Mouse (Mus musculus) liver, adult 2 months (tissue): ENCODE data around the gene Prdm12. TPM values are rescaled to one million over a fixed set of nuclear protein-coding genes. Genes with fewer than 3 reads are reported as not detected.

ENCODE experiments used
- DNase-seq: peaks from one replicate; pipeline ENCODE4 v3.0.0-alpha.2; 2011; ENCODE audit warnings: low read depth, low spot score; ENCODE audit errors: extremely low read depth
- H3K27ac ChIP-seq: fragments of 200-500 bp; replicated peaks from 2 replicates; pipeline ENCODE4 v1.5.1; 2012; ENCODE audit warnings: low read depth, mild to moderate bottlenecking, control low read depth, inconsistent platforms, low read length; ENCODE audit not compliant: insufficient read depth
- H3K27me3 ChIP-seq: fragments of 200-500 bp; 2 replicates; pipeline ENCODE4 v1.6.1; 2012; ENCODE audit warnings: mild to moderate bottlenecking, moderate library complexity, low read length, inconsistent platforms; ENCODE audit not compliant: control insufficient read depth, insufficient read depth
- H3K36me3 ChIP-seq: fragments of 200-500 bp; 2 replicates; pipeline ENCODE4 v1.6.1; 2012; ENCODE audit warnings: low read length, inconsistent platforms; ENCODE audit not compliant: control insufficient read depth, insufficient read depth
- H3K4me1 ChIP-seq: fragments of 200-500 bp; 2 replicates; pipeline ENCODE4 v1.6.1; 2011; ENCODE audit warnings: low read length; ENCODE audit not compliant: control insufficient read depth, insufficient read depth
- H3K4me3 ChIP-seq: fragments of 200-500 bp; 2 replicates; pipeline ENCODE4 v1.5.1; 2011; ENCODE audit warnings: low read depth, mild to moderate bottlenecking, control low read depth, low read length, moderate library complexity; ENCODE audit not compliant: insufficient read depth
- H3K79me2 ChIP-seq: fragments of 200-500 bp; 2 replicates; pipeline ENCODE4 v1.6.1; 2012; ENCODE audit warnings: inconsistent platforms, mild to moderate bottlenecking, low read length, moderate library complexity; ENCODE audit not compliant: control insufficient read depth, insufficient read depth
- H3K9ac ChIP-seq: fragments of 200-500 bp; 2 replicates; pipeline ENCODE4 v1.6.1; 2012; ENCODE audit warnings: low read depth, mild to moderate bottlenecking, control low read depth, inconsistent platforms, low read length
- CTCF ChIP-seq: fragments of 200-500 bp; IDR thresholded peaks from 2 replicates; pipeline ENCODE4 v1.5.1; 2011; ENCODE audit warnings: low read depth, low read length, control low read depth
- POLR2A ChIP-seq: fragments of 200-500 bp; IDR thresholded peaks from 2 replicates; pipeline ENCODE4 v1.6.1; 2011; ENCODE audit warnings: low read length, control low read depth; ENCODE audit not compliant: insufficient read depth; ENCODE audit errors: extremely low read depth
- WGBS: fragments of 180-500 bp; shearing (Covaris S2); methylation state at CpG from one replicate; pipeline ENCODE4 v1.1.7; 2018; 5-methylcytosine and 5-hydroxymethylcytosine counted together
- polyA plus RNA-seq: library from polyadenylated mRNA; depleted of rRNA; stranded (reverse); fragments of >200 nt; gene quantifications from 2 replicates; pipeline ENCODE4 v1.2.3, GENCODE M21; 2012
- total RNA-seq: library from RNA; depleted of rRNA; stranded (reverse); fragments of >200 nt; gene quantifications from 2 replicates; pipeline ENCODE4 v1.2.3, GENCODE M21; 2014

Gene Prdm12
- total and polyA plus RNA-seq, 2 experiments: not detected

DNA sequence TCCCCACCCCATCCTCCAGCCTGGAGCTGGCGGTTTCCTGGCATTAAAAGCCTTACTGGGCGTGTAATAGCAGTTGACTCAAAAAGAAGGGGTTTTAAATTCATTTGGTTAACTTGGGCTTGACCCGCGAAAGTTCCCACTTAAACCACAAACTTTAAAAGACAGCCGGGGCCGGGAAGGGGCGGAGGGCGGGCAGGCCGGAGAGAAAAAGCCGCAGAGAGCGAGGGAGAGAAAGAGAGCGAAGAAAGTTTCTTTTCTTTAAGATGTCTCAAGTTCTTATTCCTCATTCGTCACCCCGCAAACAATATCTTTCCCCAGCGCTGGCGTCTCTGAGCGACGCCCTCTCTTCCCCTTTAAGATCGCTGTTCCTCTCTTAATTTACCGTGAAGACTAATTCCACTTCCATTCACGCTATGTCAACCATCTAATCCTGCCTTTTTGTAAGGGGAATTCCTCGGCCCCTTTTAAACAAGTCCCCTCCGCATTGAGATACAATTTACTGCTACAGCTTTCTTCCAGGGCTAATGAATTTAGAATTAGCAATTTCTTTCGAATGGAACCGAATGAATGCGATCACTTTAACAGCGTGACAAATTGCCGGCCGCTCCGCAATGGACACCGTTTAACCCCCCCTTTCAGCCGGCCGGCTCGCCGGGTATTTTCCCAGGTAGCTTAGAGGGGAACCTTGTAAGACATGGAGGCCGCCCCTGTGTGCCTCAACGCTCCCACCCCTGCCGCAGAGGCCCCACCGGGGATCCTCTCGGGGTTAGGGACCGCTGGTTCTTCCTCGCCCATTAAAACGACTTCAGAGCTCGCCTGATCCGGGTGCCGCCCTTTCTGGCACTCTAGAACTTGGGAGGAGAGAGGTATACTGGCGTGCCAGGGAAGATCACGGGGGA lies 1.0 kb downstream of the Prdm12 start:
- no peak overlapping the region for H3K9ac ChIP-seq
- H3K4me3 ChIP-seq: peak overlapping the region; percentile 45; the same call in 1 of the 2 replicates
- H3K36me3 ChIP-seq: no peaks in the 10 kb centered on the region
- peak; percentile 40 for DNase-seq
- 3% methylated on average over 48 of the region's 48 CpGs for WGBS
- no peak overlapping the region for H3K27ac ChIP-seq
- H3K79me2 ChIP-seq: no peaks in the 10 kb centered on the region
- no peak for TF ChIP-seq CTCF
- TF ChIP-seq POLR2A: no peak
- H3K27me3 ChIP-seq: peaks cover 57% of the 10 kb centered on the region
- peaks cover 4% of the 10 kb centered on the region; the same call in 1 of the 2 replicates for H3K4me1 ChIP-seq

GRCm38 (mm10) chr2:31641508-31641830 lies 1.6 kb downstream of the Prdm12 start:
- H3K79me2 ChIP-seq: no peaks in the 10 kb centered on the region
- H3K4me3 ChIP-seq: no peak overlapping the region
- no peak overlapping the region for H3K27ac ChIP-seq
- peaks cover 51% of the 10 kb centered on the region for H3K27me3 ChIP-seq
- H3K36me3 ChIP-seq: no peaks in the 10 kb centered on the region
- no peak for DNase-seq
- H3K9ac ChIP-seq: no peak overlapping the region
- H3K4me1 ChIP-seq: no peaks in the 10 kb centered on the region; the same call in 1 of the 2 replicates
- TF ChIP-seq CTCF (no peak), POLR2A (no peak)
- 4% methylated on average over 11 of the region's 11 CpGs for WGBS

- no peaks in the 10 kb centered on the region for H3K79me2 ChIP-seq
- no peak overlapping the region for H3K4me3 ChIP-seq
- DNase-seq: no peak
- peaks cover 46% of the 10 kb centered on the region for H3K27me3 ChIP-seq
- H3K36me3 ChIP-seq: no peaks in the 10 kb centered on the region
- 9% methylated on average over 18 of the region's 18 CpGs for WGBS
- H3K4me1 ChIP-seq: no peaks in the 10 kb centered on the region; the same call in 1 of the 2 replicates
- no peak for TF ChIP-seq CTCF
- TF ChIP-seq POLR2A: no peak
- H3K27ac ChIP-seq: no peak overlapping the region
- no peak overlapping the region for H3K9ac ChIP-seq
Measured at GRCm38 (mm10) chr2:31641929-31642328, 2.1 kb downstream of the Prdm12 start.

GRCm38 (mm10) chr2:31653971-31654853 lies 14.4 kb downstream of the Prdm12 start:
- TF ChIP-seq CTCF: no peak

DNA sequence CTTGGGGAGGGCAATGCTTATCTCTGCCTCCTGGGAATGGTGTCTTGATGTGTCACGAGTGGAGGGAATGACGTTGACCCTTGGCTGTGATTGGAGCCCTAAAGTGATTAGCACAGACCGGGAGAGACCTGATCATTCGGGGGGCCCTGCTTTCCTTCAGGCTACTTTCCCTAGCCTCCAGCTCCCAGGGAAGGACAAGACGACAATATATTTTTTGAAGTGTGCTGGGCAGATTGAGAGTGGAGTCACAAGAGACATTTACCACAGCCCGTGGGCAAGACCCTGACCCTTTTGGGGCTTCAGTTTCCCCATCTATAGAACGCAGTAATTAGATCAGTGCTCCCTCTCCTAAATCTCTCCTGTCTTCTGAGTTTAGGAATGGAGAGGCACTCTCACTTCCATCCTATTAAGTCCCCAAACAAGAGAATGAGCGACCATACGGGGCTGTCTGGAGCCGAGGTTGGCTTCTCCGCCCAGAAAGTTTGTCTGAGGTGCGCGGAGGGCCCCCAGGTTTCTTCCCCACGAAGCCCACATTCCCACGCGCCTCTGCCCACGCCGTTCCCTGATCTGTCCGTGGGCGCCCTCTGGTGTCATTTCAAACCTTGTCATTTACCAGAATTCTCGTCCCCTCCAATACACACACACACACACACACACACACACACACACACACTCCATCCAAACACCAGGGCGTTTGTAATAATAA lies 15.2 kb downstream of the Prdm12 start:
- H3K27ac ChIP-seq: no peak overlapping the region
- H3K4me3 ChIP-seq: no peak overlapping the region
- peaks cover 2% of the 10 kb centered on the region; the same call in 1 of the 2 replicates for H3K4me1 ChIP-seq
- H3K27me3 ChIP-seq: peaks cover 19% of the 10 kb centered on the region
- H3K36me3 ChIP-seq: no peaks in the 10 kb centered on the region
- TF ChIP-seq CTCF (peak; percentile 67), POLR2A (no peak)
- no peak overlapping the region for H3K9ac ChIP-seq
- no peak for DNase-seq
- no peaks in the 10 kb centered on the region for H3K79me2 ChIP-seq
- 5% methylated on average over 22 of the region's 22 CpGs for WGBS

More at GRCm38 (mm10) chr2:31653971-31654853, 14.4 kb downstream of the Prdm12 start:
- Histone ChIP-seq H3K27ac (no peak overlapping the region), H3K4me1 (peaks cover 2% of the 10 kb centered on the region; the same call in 1 of the 2 replicates), H3K27me3 (peaks cover 19% of the 10 kb centered on the region), H3K36me3 (no peaks in the 10 kb centered on the region), H3K79me2 (no peaks in the 10 kb centered on the region), H3K9ac (no peak overlapping the region), H3K4me3 (peak overlapping the region; percentile 27; the same call in 1 of the 2 replicates)
- no peak for DNase-seq
- WGBS: 1% methylated on average over 108 of the region's 109 CpGs
